Mouse (Mus musculus) kidney, adult 18-20 months (tissue): ENCODE measurements around the gene Ttc1.

Experiments
- DNase-seq: peaks from one replicate; pipeline ENCODE4 v3.0.0; 2021

Ttc1 gene

GRCm38 (mm10) chr11:43747233-43748226 is at the start of gene Ttc1:
Gene Ttc1, minus strand, starts transcription at chr11:43748008.
- DNase-seq, result peak; percentile 96

- no peak for DNase-seq
Measured at GRCm38 (mm10) chr11:43795992-43796391, 48.2 kb upstream of the Ttc1 start.

- no peak for DNase-seq
Measured at GRCm38 (mm10) chr11:43790446-43790845, 42.6 kb upstream of the Ttc1 start.

GRCm38 (mm10) chr11:43783772-43784171 is 36.0 kb upstream of the Ttc1 start:
- DNase-seq, result peak; percentile 72

GRCm38 (mm10) chr11:43783106-43783505 is 35.3 kb upstream of the Ttc1 start:
- DNase-seq, result no peak

GRCm38 (mm10) chr11:43779551-43779950 is 31.7 kb upstream of the Ttc1 start:
- no peak for DNase-seq

- no peak for DNase-seq
Measured at GRCm38 (mm10) chr11:43776324-43776694, 28.5 kb upstream of the Ttc1 start.

- DNase-seq, result peak; percentile 37
Measured at GRCm38 (mm10) chr11:43775469-43776323, 27.9 kb upstream of the Ttc1 start.

GRCm38 (mm10) chr11:43773725-43774124 is 25.9 kb upstream of the Ttc1 start:
- DNase-seq, result peak; percentile 21

GRCm38 (mm10) chr11:43770110-43770509 is 22.3 kb upstream of the Ttc1 start:
- no peak for DNase-seq

- DNase-seq, result no peak
Measured at GRCm38 (mm10) chr11:43767749-43768148, 19.9 kb upstream of the Ttc1 start.

- peak; percentile 81 for DNase-seq
Measured at GRCm38 (mm10) chr11:43766922-43767648, 19.3 kb upstream of the Ttc1 start.

- DNase-seq, result no peak
Measured at GRCm38 (mm10) chr11:43758436-43758835, 10.6 kb upstream of the Ttc1 start.

GRCm38 (mm10) chr11:43755411-43755810 is 7.6 kb upstream of the Ttc1 start:
- no peak for DNase-seq

- DNase-seq, result no peak
Measured at GRCm38 (mm10) chr11:43754568-43754967, 6.8 kb upstream of the Ttc1 start.

- no peak for DNase-seq
Measured at GRCm38 (mm10) chr11:43751542-43751941, 3.7 kb upstream of the Ttc1 start.

- no peak for DNase-seq
Measured at GRCm38 (mm10) chr11:43728737-43729301, 19.0 kb downstream of the Ttc1 start.

GRCm38 (mm10) chr11:43727796-43728195 is 20.0 kb downstream of the Ttc1 start:
- no peak for DNase-seq

- DNase-seq, result no peak
Measured at GRCm38 (mm10) chr11:43723411-43723810, 24.4 kb downstream of the Ttc1 start.

- DNase-seq, result no peak
Measured at GRCm38 (mm10) chr11:43712178-43712577, 35.6 kb downstream of the Ttc1 start.

GRCm38 (mm10) chr11:43708409-43708808 is 39.4 kb downstream of the Ttc1 start:
- DNase-seq, result no peak

- DNase-seq, result no peak
Measured at GRCm38 (mm10) chr11:43705751-43706150, 42.1 kb downstream of the Ttc1 start.

GRCm38 (mm10) chr11:43703552-43703951 is 44.3 kb downstream of the Ttc1 start:
- DNase-seq, result no peak
